Mouse (Mus musculus) lung, postnatal 0 days (tissue): ENCODE data around the gene Zbtb37. TPM values are rescaled to one million over a fixed set of nuclear protein-coding genes. Genes with fewer than 3 reads are reported as not detected.
A peak's percentile ranks its signal among the peaks of the same experiment; 100 is the strongest.

ENCODE experiments used
- ATAC-seq: fragments of 200-750 bp; cut with Nextera tagmentation; 2 replicates; pipeline ENCODE4 v1.8.0; 2017; ENCODE audit warnings: moderate library complexity
- DNase-seq: peaks from one replicate; pipeline ENCODE4 v3.0.0-alpha.2; 2016; ENCODE audit warnings: low spot score
- H3K27ac ChIP-seq: fragments of 300-500 bp; sonication (generic); 2 replicates; pipeline ENCODE4 v1.5.1; 2014; ENCODE audit warnings: antibody characterized with exemption, mild to moderate bottlenecking, low read length, mixed read lengths
- H3K27me3 ChIP-seq: fragments of 300-500 bp; sonication (generic); replicated peaks from 2 replicates; pipeline ENCODE4 v1.6.1; 2014; ENCODE audit warnings: low read length, mixed read lengths; ENCODE audit not compliant: insufficient read depth
- H3K36me3 ChIP-seq: fragments of 300-500 bp; sonication (generic); 2 replicates; pipeline ENCODE4 v1.6.1; 2014; ENCODE audit warnings: low read length, mixed read lengths; ENCODE audit not compliant: insufficient read depth
- H3K4me1 ChIP-seq: fragments of 300-500 bp; sonication (generic); 2 replicates; pipeline ENCODE4 v1.6.1; 2014; ENCODE audit warnings: antibody characterized with exemption, low read depth, low read length, mixed read lengths; ENCODE audit not compliant: insufficient read depth
- H3K4me2 ChIP-seq: fragments of 300-500 bp; sonication (generic); replicated peaks from 2 replicates; pipeline ENCODE4 v1.6.1; 2014; ENCODE audit warnings: low read depth, mild to moderate bottlenecking, low read length, moderate library complexity, mixed read lengths
- H3K4me3 ChIP-seq: fragments of 300-500 bp; sonication (generic); 2 replicates; pipeline ENCODE4 v1.5.1; 2014; ENCODE audit warnings: low read depth, low read length
- H3K9ac ChIP-seq: fragments of 300-500 bp; sonication (generic); replicated peaks from 2 replicates; pipeline ENCODE4 v1.6.1; 2014; ENCODE audit warnings: low read depth, mild to moderate bottlenecking
- H3K9me3 ChIP-seq: fragments of 300-500 bp; sonication (generic); 2 replicates; pipeline ENCODE4 v1.6.1; 2016; ENCODE audit warnings: low read length, mixed read lengths
- CTCF ChIP-seq: IDR thresholded peaks from 2 replicates; pipeline ENCODE4 v1.5.1; 2016; ENCODE audit warnings: antibody characterized with exemption, mild to moderate bottlenecking
- EP300 ChIP-seq: IDR thresholded peaks from 2 replicates; pipeline ENCODE4 v1.6.1; 2016; ENCODE audit warnings: antibody characterized with exemption, mild to moderate bottlenecking, control low read depth
- WGBS: fragments of 180-500 bp; shearing (Covaris S2); extraction: QIAGEN DNeasy Blood & Tissue Kit; methylation state at CpG from one replicate; pipeline ENCODE4 v1.1.7; 2014; 5-methylcytosine and 5-hydroxymethylcytosine counted together
- polyA plus RNA-seq: library from polyadenylated mRNA; unstranded; fragments of >200 nt; fragmentation: Nextera tagmentation; extraction: Ambion mirVana; gene quantifications from 2 replicates; pipeline ENCODE4 v1.2.1, GENCODE M21; 2015

Gene Zbtb37
- polyA plus RNA-seq, 1 experiment from 2014 or later: 4.5 TPM

DNA sequence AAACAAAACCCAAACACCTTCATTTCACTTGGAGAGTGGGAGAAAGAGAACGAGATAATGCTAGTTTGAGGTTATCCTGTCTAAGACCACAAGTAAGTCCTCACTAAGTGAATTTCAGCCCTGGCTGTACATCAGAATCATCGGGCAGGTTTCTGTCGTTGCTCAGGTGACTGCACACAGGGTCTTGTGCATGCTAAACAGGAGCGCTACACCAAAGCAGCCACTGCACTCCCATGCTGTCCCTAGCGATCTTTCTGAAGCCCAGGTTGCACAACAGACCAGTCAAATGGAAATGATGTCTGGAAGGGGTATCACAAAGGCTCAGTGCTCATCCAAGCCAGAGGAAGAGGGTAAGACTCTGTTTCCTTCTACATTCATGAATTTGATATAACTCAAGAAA is 28.2 kb downstream of the Zbtb37 start:
- no peak overlapping the region for H3K27ac ChIP-seq
- H3K27me3 ChIP-seq: no peaks in the 10 kb centered on the region
- DNase-seq (no peak), ATAC-seq (no peak)
- no peak for TF ChIP-seq CTCF
- no peak for TF ChIP-seq EP300
- no peak overlapping the region for H3K9ac ChIP-seq
- no peak overlapping the region for H3K4me2 ChIP-seq
- H3K36me3 ChIP-seq: 0 out of 2 replicates have a peak, but pooled peaks cover 5% of the 10 kb centered on the region
- no peaks in the 10 kb centered on the region for H3K4me1 ChIP-seq
- WGBS: 88% methylated on average over 5 of the region's 5 CpGs
- H3K4me3 ChIP-seq: no peak overlapping the region
- H3K9me3 ChIP-seq: no peaks in the 10 kb centered on the region

DNA sequence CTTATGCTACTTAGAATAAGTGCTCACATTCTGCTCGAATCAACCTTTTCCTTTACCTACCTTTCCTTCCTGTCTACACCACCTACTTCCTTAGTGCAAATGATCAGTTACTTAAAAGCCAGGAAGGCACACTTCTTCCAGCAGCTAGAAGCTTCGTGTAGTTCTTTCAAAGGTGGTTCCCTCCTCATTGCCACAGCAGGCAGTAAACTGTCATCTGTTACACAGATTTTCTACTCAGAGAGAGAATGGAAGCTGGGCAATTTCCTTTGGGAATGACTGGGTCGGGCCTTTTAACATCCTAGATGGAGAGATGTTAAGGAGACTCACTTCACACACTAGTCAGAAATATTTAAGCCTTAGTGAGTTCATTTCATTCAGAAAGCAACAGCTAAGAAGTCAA is 29.1 kb downstream of the Zbtb37 start:
- no peaks in the 10 kb centered on the region for H3K27me3 ChIP-seq
- DNase-seq: no peak
- H3K4me1 ChIP-seq: no peaks in the 10 kb centered on the region
- H3K9me3 ChIP-seq: no peaks in the 10 kb centered on the region
- no peak for ATAC-seq
- no peak overlapping the region for H3K4me2 ChIP-seq
- no peak for TF ChIP-seq EP300
- no peak for TF ChIP-seq CTCF
- H3K27ac ChIP-seq: no peak overlapping the region
- H3K9ac ChIP-seq: no peak overlapping the region
- H3K4me3 ChIP-seq: no peak overlapping the region
- 0 out of 2 replicates have a peak, but pooled peaks cover 5% of the 10 kb centered on the region for H3K36me3 ChIP-seq
- WGBS: 52% methylated on average over 3 of the region's 3 CpGs

DNA sequence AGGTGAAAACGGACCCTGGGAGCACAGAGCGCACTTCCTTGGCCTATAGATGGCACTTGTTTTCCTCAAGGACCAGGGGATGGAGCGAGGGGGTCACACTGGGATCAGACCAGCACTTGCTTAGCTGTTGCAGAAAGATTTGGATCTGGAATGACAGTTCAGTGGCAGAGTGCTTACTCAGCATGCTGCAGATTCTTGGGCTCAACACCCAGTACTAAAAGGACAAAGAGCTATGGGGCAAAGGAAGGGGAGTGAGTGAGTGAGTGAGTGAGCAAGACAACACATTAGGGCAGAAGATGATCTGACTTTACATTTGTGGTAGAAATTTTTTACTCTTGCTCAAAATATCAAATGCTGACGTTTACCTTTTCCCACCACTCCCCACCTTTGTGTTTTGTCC is 29.7 kb downstream of the Zbtb37 start:
- H3K27me3 ChIP-seq: no peaks in the 10 kb centered on the region
- H3K4me3 ChIP-seq: no peak overlapping the region
- WGBS: 70% methylated on average over 4 of the region's 4 CpGs
- H3K9me3 ChIP-seq: no peaks in the 10 kb centered on the region
- DNase-seq (no peak), ATAC-seq (no peak)
- no peaks in the 10 kb centered on the region for H3K4me1 ChIP-seq
- no peak overlapping the region for H3K9ac ChIP-seq
- H3K27ac ChIP-seq: no peak overlapping the region
- no peak for TF ChIP-seq EP300
- 0 out of 2 replicates have a peak, but pooled peaks have one; percentile 5 for TF ChIP-seq CTCF
- H3K4me2 ChIP-seq: no peak overlapping the region
- H3K36me3 ChIP-seq: no peaks in the 10 kb centered on the region

DNA sequence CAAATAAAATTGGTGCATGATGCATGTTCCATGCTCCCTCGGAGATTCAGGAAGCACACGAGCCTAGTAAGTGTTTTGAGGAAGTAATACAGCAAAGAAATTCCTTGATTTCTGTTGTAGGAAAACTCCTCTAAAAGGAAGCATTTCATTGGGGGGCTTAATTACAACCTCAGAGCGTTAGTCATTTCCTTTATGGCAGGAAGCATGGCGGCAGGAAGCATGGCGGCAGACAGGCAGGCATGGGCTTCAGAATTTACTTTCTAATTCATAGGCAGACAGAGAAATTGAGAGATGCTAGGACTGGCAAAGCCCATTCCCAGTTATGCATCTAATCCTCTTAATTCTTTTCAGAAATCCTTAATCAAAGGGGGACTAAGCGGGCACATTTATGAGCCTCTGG is 40.8 kb downstream of the Zbtb37 start:
- no peak for DNase-seq

DNA sequence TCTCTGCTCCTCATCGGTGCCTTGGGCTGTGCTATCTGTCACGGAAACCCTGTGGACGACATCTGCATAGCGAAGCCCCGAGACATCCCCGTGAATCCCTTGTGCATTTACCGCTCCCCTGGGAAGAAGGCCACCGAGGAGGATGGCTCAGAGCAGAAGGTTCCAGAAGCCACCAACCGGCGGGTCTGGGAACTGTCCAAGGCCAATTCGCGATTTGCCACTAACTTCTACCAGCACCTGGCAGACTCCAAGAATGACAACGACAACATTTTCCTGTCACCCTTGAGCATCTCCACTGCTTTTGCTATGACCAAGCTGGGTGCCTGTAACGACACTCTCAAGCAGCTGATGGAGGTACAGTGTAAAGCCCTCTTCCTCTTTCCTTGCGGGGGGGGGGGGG is 45.3 kb downstream of the Zbtb37 start:
- Histone ChIP-seq H3K4me1 (no peaks in the 10 kb centered on the region), H3K4me2 (no peak overlapping the region), H3K27ac (no peak overlapping the region), H3K9me3 (no peaks in the 10 kb centered on the region), H3K9ac (no peak overlapping the region), H3K4me3 (no peak overlapping the region), H3K27me3 (no peaks in the 10 kb centered on the region), H3K36me3 (no peaks in the 10 kb centered on the region)
- DNase-seq (no peak), ATAC-seq (no peak)
- no peak for TF ChIP-seq CTCF
- TF ChIP-seq EP300: no peak
- 78% methylated on average over 14 of the region's 15 CpGs for WGBS

More for the DNA sequence above, 40.8 kb downstream of the Zbtb37 start:
- TF ChIP-seq CTCF (no peak), EP300 (no peak)
- H3K27ac ChIP-seq: no peak overlapping the region
- H3K4me3 ChIP-seq: no peak overlapping the region
- H3K27me3 ChIP-seq: no peaks in the 10 kb centered on the region
- H3K9ac ChIP-seq: no peak overlapping the region
- H3K36me3 ChIP-seq: no peaks in the 10 kb centered on the region
- 73% methylated on average over 6 of the region's 6 CpGs for WGBS
- ATAC-seq: no peak
- H3K4me2 ChIP-seq: no peak overlapping the region
- no peaks in the 10 kb centered on the region for H3K9me3 ChIP-seq
- H3K4me1 ChIP-seq: no peaks in the 10 kb centered on the region

DNA sequence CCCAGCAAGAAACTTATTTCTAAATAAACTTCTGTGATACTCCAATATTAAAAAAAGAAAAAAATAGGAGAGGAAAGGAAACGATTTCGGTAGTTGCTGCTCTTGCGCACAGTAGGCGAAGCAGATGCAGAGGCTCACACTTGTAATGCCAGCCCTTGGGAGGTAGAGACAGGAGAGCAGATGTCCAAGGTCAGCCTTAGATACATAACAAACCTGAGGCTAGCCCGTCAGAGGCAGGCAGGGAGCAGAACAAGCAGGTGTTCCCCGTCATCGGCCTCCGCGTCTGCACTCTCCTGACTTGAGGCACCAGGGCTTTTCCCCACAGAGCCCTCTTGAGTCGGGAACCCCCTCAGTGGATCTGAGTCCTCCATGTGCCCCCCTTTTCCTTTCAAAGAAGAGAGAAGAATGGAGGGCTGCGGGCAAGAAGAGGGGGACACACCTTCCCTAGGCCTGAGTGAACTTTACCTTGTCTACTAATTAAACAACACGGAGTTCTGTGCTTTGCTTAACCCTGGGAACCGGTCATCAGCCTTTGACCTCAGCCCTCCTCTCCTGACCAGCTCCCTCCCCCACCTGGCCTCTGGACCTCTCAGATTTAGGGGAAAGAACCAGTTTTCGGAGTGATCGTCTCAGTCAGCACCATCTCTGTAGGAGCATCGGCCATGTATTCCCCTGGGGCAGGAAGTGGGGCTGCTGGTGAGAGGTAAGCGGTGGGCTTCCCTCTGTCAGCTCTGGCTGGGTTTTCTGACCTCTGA is 47.6 kb downstream of the Zbtb37 start:
- Histone ChIP-seq H3K4me3 (no peak overlapping the region), H3K9me3 (no peaks in the 10 kb centered on the region), H3K4me2 (no peak overlapping the region), H3K27ac (no peak overlapping the region), H3K9ac (no peak overlapping the region), H3K27me3 (no peaks in the 10 kb centered on the region), H3K36me3 (no peaks in the 10 kb centered on the region), H3K4me1 (no peaks in the 10 kb centered on the region; the same call in 1 of the 2 replicates)
- DNase-seq: no peak
- ATAC-seq: no peak
- WGBS: 72% methylated on average over 17 of the region's 17 CpGs
- TF ChIP-seq EP300 (no peak), CTCF (no peak)
